11 mouse cellular contexts compared by ENCODE assay signal in the genomic region with DNA sequence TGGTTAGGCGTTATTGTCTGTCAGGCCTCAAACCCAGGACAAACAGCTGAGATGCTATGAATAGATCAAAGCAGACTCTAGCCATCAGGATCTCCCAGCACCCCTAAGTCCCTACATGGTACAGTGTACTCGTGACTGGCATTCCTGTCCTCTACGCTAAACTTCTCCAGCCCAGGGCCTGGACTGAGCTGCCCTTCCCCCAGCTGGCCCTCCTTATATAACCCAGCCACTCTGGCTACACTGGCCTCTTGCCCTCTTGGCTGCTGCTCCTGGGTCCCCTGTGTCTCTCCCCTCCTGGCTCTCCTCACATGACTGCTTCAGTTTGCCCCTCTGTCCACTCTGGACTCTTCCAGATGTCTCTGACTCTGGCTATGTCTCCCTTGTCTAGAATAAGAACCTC. TPM values are rescaled to one million over a fixed set of nuclear protein-coding genes. Genes with fewer than 3 reads are reported as not detected.
DNase-seq lines count a peak whose midpoint lies in the region; ATAC-seq and TF ChIP-seq lines count a peak whose summit lies in the region.
"Had no signal": no experiment of that assay in that cellular context is flagged by ENCODE, and none has a peak within 500 bp of the region (broad histone marks: within the 10 kb centered on the region; RNA-seq: fewer than 3 reads in every experiment).

No protein-coding gene starts in this region.

- peak overlapping the region; percentile 11; the same call in 1 of the 2 replicates for H3K27ac ChIP-seq in spleen, adult 2 months (ENCODE audit: insufficient read depth, low read length)
- no peak overlapping the region for H3K27ac ChIP-seq in hindbrain, embryonic 12.5 days
- no peak overlapping the region for H3K27ac ChIP-seq in embryonic facial prominence, embryonic 10.5 days (replicated peaks)
- H3K27ac ChIP-seq: midbrain, embryonic 15.5 days had no signal

- no peak overlapping the region for H3K4me2 ChIP-seq in hindbrain, embryonic 12.5 days (replicated peaks)
- H3K4me2 ChIP-seq: lung, embryonic 14.5 days; midbrain, embryonic 15.5 days had no signal

- H3K27me3 ChIP-seq in spleen, adult 2 months (ENCODE audit: control insufficient read depth, insufficient read depth, low read length): no peaks in the 10 kb centered on the region
- H3K27me3 ChIP-seq in hindbrain, embryonic 12.5 days: no peaks in the 10 kb centered on the region
- H3K27me3 ChIP-seq in embryonic facial prominence, embryonic 10.5 days (replicated peaks; ENCODE audit: low read depth, poor library complexity, severe bottlenecking): no peaks in the 10 kb centered on the region
- H3K27me3 ChIP-seq: midbrain, embryonic 15.5 days had no signal

- TF ChIP-seq POLR2A in spleen, adult 2 months (IDR thresholded peaks at IDR 0.05; ENCODE audit: low read depth, low read length): no peak

- no peaks in the 10 kb centered on the region for H3K36me3 ChIP-seq in spleen, adult 2 months (ENCODE audit: control insufficient read depth, insufficient read depth, low read length)
- H3K36me3 ChIP-seq in hindbrain, embryonic 12.5 days: no peaks in the 10 kb centered on the region
- no peaks in the 10 kb centered on the region for H3K36me3 ChIP-seq in embryonic facial prominence, embryonic 10.5 days (replicated peaks)
- H3K36me3 ChIP-seq: midbrain, embryonic 15.5 days had no signal

- DNase-seq in adrenal gland, postnatal 14 days: peak; percentile 67
- DNase-seq in adrenal gland, postnatal 25 days: no peak
- no peak for DNase-seq in spleen, adult 2 months (ENCODE audit: low read depth in 1 of 2, low spot score in 2 of 2)
- no peak for DNase-seq in spleen, adult 12 weeks (ENCODE audit: low spot score)
- peak; percentile 55 for DNase-seq in kidney, postnatal 10 days
- DNase-seq in thymus, postnatal 4 days: no peak
- DNase-seq in embryonic facial prominence, embryonic 10.5 days (ENCODE audit: low spot score): no peak
- DNase-seq: lung, embryonic 14.5 days; spleen, adult 18-20 months had no signal

- no peak overlapping the region for H3K4me3 ChIP-seq in spleen, adult 2 months (ENCODE audit: extremely low read depth, insufficient read depth, insufficient read length)
- no peak overlapping the region for H3K4me3 ChIP-seq in hindbrain, embryonic 12.5 days
- H3K4me3 ChIP-seq in embryonic facial prominence, embryonic 10.5 days: no peak overlapping the region
- H3K4me3 ChIP-seq: midbrain, embryonic 15.5 days had no signal

- no peak for ATAC-seq in hindbrain, embryonic 12.5 days (ENCODE audit: low FRiP score)
- ATAC-seq: midbrain, embryonic 15.5 days had no signal

- no peak for TF ChIP-seq CTCF in spleen, adult 2 months (IDR thresholded peaks at IDR 0.05; ENCODE audit: extremely low read depth, insufficient read depth, insufficient read length, insufficient replicate concordance)

- peaks cover 21% of the 10 kb centered on the region; the same call in 1 of the 2 replicates for H3K4me1 ChIP-seq in spleen, adult 2 months (ENCODE audit: control insufficient read depth, insufficient read depth, insufficient read length)
- peaks cover 18% of the 10 kb centered on the region for H3K4me1 ChIP-seq in hindbrain, embryonic 12.5 days
- H3K4me1 ChIP-seq in embryonic facial prominence, embryonic 10.5 days: peaks cover 49% of the 10 kb centered on the region

- no peak overlapping the region for H3K9ac ChIP-seq in hindbrain, embryonic 12.5 days
- H3K9ac ChIP-seq: lung, embryonic 14.5 days; midbrain, embryonic 15.5 days had no signal

- WGBS in spleen, adult 2 months: 58% methylated on average over 3 of the region's 3 CpGs
- WGBS in hindbrain, embryonic 12.5 days: 80% methylated on average over 3 of the region's 3 CpGs
- WGBS in embryonic facial prominence, embryonic 10.5 days: 71% methylated on average over 3 of the region's 3 CpGs

- no peaks in the 10 kb centered on the region for H3K9me3 ChIP-seq in hindbrain, embryonic 12.5 days (replicated peaks)
- no peaks in the 10 kb centered on the region for H3K9me3 ChIP-seq in embryonic facial prominence, embryonic 10.5 days
- H3K9me3 ChIP-seq: midbrain, embryonic 15.5 days had no signal

RNA-seq across cellular contexts. Expression of gene Ifnar1, which starts 22.4 kb away (rescaled TPM):
- 80.3 and 82.7 TPM in 2 replicates for total RNA-seq in adrenal gland, postnatal 14 days (2021)
- 57.5 and 70.8 TPM in 2 replicates for total RNA-seq in adrenal gland, postnatal 25 days (2021)
- polyA plus RNA-seq in spleen, adult 2 months (2012; rRNA removed): 22.3 and 25.4 TPM in 2 replicates
- 60.7 and 65.4 TPM in 2 replicates for polyA plus RNA-seq in hindbrain, embryonic 12.5 days (2016; fragmentation: Nextera tagmentation; extraction: Ambion mirVana)
- 56.9 and 57.6 TPM in 2 replicates for polyA plus RNA-seq in embryonic facial prominence, embryonic 10.5 days (2016; fragmentation: Nextera tagmentation; extraction: Ambion mirVana)

RNA-seq across cellular contexts. Expression of gene Il10rb, which starts 56.7 kb away (rescaled TPM):
- total RNA-seq in adrenal gland, postnatal 14 days (2021): 105 and 106 TPM in 2 replicates
- 281 and 313 TPM in 2 replicates for total RNA-seq in adrenal gland, postnatal 25 days (2021)
- polyA plus RNA-seq in spleen, adult 2 months (2012; rRNA removed): 40.0 and 43.8 TPM in 2 replicates
- polyA plus RNA-seq in hindbrain, embryonic 12.5 days (2016; fragmentation: Nextera tagmentation; extraction: Ambion mirVana): 8.5 and 10.1 TPM in 2 replicates
- polyA plus RNA-seq in embryonic facial prominence, embryonic 10.5 days (2016; fragmentation: Nextera tagmentation; extraction: Ambion mirVana): 7.8 and 8.9 TPM in 2 replicates

Comparison
In these comparisons a context has a peak if more than half of its experiments do, and no peak if none do; other contexts are left out.
1. DNase-seq: peak in adrenal gland, postnatal 14 days (single experiment) and kidney, postnatal 10 days (single experiment); none in adrenal gland, postnatal 25 days (single experiment), spleen, adult 2 months (0 of 2), spleen, adult 12 weeks (single experiment), thymus, postnatal 4 days (single experiment) and embryonic facial prominence, embryonic 10.5 days (single experiment).